Mouse (Mus musculus) ovary, postnatal 36 days (tissue): ENCODE data around the gene Smim20.

Experiments
- DNase-seq: peaks from one replicate; pipeline ENCODE4 v3.0.0; 2022; ENCODE audit warnings: low spot score, mixed read lengths

Smim20 gene

DNA sequence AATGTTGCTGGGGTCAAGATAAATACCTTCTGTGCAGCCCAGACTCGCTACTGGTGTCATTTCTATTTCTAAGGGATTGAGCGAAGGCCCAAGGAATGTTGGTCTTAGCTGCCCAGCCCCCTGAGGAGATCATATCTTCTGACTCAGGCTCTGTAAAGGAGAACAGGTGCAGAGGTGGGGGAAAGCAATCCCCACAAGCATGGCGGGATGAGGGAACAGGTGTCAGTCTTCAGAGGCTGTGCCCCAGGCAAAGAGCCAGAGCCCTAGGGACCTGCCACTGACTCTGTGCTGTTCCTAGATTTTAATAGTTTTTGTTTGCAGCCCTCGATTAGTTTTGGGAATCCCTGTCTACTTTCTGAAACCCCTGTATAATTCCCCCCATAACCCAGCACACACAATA is 702 bp upstream of the Smim20 start:
- DNase-seq, result no peak

DNA sequence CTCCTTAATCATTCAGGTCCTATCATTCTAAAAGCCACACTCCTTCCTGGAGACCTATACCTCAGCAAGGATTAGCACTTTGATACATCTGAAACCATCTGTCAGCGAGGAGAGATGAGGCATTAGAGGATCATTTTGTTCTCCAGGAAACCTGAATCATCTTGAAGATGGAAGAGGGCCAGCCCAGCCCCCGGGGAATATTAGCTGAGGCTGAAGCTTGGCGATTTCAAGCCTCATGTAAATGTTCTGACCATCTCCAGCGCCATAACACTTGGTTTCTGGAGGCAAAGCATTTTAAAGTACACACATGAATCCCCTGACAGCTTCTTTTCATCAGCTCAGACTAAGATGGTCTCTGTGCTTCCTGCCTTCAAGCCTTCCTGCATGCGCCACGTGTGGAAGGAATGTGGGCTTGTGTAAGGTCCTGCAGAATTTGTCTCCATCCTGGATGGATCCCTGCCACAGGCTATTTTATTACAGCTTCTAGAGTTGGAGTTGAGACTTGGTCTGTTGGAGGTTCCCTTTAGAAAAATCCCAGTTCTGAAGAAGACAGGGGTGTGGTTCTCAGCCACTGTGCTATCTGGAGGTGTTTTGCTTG is 1.3 kb downstream of the Smim20 start:
- no peak for DNase-seq

DNA sequence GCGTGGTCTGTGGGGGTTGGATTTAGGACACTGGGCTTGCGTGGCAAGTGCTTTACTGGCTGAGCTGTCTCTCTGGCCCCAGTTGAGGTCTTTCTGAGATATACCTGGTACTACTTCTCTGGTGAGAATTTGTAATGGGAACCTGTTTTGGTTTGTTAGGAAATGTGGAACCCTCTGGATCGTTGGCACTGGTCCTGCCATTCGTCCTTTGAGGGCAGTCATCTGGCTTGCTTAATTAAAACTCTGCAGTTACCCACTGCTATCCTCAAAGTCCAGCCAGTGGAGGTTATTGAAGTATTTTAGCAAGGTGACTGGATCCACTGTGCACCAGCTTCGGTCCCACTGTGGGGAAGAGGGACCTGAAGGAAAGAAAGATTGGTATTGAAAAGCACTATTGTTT is 2.9 kb downstream of the Smim20 start:
- no peak for DNase-seq

DNA sequence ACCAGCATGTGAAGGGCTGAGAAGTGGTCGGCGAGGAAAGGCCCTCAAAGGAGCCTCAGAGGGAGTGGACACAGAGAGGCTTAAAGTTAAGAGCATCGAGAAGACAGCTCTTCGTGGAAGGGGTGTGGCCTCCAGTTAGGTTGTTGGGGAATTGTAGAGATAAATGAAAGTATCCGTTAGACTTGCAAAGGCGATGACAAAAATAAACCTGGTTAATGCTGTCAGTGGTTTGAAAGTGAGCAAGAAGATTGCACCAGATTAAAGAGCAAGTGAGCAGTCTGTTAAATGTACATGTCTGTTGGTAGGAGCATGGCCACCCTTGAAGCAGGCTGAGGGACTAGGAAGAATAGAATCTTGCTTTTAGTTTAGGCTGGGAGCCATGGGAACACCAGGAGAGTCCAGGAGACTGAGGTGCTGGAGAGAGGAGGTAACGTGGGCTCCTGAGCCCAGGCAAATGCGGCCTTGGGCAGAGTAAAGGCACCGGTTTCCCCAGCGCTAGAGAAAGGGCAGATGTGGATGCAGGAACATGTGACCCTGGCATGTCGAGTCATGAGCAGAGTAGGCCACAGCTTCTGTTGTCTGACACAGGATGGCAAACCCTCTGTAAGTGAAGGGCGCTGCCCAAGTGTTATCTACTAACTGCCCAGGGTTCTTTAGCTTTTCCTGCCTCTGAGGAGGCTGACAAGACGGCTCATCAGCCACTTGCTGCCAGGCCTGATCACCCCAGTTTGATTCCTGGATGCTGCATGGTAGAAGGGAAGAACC is 4.2 kb downstream of the Smim20 start:
- no peak for DNase-seq

DNA sequence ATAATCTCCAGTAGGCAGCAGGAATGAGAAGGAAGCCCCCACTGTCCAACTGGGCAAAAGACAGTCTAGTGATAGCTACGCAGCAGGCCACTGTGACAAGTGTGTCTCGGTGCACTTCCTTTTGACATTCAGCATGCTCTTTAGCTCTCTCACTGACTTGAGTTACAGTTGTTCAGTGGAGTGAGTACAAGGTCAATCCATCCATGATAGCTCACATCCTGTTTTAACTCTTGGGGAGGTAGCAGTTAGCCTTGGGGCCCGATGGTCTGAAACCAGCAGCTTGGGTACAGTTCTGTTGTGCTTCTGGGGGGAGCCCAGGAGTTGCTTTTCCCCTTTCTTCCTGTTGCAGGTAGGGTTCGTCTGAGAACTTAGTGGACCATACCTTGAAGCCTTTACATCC is 5.7 kb downstream of the Smim20 start:
- no peak for DNase-seq

DNA sequence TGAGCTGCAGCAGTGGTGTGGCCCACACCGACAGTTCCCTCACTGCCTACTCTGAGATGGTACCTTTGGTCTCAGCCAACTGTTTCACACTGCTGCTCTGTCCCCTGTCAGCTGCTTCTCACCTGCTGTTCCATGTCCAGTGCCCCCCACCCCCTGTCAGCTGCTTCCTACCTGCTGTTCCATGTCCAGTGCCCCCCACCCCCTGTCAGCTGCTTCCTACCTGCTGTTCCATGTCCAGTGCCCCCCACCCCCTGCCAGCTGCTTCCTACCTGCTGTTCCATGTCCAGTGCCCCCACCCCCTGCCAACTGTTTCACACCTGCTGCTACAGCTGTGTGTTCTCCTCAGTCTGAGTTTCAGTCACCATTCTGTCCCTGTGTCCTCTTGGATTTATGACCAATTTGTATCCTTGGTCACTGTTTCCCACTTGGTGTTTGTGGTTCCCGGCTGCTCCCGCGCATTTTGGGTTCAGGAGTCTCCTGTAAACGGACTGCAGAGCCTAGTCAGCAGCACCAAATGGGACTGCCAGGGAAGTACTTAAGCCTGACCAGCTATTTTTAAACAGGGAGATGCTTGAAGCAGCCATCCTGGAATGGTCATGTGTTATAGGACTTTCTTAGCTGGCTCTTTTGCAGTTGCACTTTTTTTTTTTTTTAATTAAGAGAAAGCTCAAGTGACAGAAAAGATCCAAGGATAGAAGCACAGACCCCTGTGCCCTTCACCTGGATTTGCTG is 7.0 kb downstream of the Smim20 start:
- DNase-seq, result no peak

DNA sequence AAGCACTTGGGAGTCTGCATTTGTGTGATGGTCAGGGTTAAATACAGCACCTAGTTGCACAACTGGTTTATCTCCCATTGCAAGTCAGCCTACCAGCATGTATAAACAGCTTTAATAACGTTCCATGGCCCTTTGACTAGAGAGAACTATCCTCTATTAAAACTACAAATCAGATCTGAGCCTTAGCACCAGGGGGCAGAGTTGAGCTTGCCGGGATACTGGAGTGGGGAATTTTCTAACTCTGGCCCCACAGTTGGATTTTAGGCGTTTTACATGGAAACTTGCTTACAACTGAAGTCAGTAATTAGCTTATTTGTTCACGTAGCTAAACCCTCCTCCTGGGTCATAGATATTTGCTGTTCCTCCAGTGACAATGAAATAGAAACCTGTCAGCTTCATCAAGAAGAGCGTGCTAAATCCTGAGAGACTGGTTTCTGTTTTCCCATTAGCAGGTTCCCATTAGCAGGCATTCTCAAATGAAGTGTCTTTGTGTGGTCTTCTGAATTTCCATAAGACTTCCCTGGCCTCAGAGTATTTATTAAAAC is 8.0 kb downstream of the Smim20 start:
- DNase-seq, result peak; percentile 33

DNA sequence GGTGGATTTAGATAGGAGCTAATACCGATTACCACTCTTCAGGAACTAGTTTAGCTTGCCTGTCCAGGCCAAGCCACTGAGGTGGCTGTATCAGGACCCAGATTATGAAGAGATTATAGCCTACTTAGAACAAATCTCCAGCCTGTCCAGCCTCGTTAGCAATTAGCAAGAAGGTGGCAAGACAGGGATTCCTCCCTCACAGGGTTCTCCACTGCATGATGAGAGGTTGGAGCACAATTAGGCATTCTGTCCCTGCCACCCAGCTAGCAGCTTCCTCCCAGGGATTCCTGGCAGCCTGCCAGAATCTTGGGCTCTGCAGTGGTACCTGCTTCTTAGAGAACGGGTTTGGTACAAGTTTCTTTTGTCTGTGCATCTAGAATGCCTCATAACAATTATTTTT is 8.5 kb downstream of the Smim20 start:
- no peak for DNase-seq

DNA sequence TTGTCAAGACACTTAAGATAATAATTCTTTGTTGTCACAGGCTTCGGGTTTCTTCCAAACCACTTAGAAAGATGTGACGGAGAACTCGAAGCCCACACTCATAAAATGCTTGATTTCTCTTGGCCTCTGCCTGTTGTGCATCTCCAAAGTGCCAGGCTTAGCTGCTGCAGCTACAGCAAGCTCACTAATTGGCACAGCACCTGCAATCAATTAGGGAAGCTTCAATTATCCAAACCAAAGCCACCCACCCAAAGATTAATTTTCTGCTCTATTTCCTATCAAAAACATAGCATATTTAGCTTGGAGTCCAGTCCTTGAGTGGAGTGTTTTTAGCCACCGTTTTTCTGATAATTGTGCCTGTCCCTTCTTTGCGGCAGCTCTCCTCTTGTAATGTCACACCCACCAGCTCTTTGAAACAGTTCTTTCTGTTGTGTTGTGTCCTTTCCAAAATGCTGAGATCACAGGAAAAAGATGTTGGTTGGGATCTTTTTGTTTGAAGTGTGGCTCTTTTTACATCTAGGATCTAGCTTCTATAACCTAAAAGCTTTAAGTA is 9.7 kb downstream of the Smim20 start:
- DNase-seq, result no peak

DNA sequence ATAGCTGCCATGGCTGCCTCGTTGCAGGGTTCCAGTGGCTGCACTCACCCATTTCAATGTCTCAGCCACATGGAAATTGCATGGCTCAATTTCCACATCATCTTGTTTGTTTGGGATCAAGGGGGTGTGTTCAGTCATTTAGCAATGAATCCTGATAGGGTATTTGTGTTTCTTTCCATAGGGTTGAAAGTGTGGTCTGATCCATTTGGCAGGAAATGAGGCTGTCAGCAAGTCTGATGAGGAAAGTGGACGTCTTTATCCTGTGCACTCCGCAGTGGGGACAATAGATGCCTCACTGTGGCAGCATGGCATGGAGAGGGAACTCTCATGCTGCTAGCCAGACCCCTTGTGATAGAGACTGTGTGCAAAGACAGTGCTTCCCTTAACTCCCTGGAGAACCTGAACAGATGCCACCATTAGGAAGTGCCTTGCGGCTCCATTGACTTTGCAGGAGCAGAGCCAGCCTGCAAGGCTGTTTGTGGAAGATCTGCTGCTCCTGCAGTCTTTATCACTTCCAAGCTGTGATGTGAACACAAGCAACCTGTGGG is 10.9 kb downstream of the Smim20 start:
- no peak for DNase-seq

DNA sequence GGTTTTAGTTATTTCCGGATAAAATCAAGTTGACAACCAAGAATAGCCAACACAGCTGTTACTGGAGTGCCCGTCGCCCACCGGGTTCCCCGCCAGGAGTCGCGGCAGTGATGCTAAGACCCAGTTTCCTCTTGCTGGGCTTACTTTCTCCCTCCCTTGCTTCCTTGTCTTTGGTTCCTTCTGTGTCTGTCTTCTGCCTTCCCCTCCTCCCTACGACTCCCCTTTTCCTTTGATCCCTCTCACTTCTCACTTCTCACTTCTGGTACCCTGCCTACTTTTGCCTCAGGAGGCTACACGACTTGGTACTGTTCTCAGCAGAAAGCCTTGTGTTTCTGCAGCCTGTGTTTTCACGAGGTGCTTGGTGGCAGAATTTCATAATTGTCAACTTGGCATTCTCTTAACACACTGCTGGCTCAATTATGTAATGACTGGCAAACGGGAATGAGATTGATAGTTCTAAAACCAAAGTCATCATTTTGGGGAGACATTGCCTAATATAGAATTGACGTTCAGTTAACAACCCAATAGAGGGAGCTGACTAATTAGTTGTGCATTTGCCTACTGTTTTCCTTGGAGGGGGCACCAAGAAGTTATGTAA is 12.4 kb downstream of the Smim20 start:
- DNase-seq, result no peak

DNA sequence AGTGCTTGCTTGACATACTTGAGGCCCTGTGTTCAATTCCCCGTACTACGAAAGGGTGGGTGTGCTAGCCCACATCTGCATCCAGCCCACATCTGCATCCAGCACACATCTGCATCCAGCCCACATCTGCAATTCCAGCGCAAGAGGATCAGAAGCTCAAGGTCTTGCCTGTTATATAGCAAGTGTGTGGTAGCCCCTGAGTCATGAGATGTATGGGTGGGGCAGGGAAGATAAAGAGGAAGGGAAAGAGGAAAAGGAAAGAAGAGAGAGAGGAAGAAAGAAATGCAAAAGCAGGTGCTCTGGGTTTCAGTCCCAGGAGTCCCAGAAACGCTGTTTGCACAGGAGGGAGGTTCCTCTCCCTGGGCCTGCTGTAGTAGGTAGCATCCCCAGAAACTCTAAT is 15.6 kb downstream of the Smim20 start:
- no peak for DNase-seq

DNA sequence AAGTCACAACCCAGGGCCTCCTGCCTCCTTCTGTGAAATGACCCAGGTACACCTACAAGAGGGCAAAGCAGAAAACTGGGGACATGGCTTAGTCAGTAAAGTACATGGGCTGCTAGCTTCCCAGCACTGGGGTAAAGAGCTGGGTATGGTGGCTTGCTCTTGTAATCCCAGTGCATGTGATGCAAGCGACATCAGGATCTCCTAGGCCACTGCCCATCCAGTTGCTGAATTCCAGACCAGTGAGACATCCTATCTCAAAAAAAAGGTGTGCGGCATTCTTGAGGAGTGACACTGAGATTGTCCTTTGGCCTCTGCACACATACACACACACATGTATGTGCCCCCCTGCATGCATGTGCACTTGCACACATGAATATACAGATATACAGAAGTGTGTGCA is 19.5 kb downstream of the Smim20 start:
- no peak for DNase-seq

DNA sequence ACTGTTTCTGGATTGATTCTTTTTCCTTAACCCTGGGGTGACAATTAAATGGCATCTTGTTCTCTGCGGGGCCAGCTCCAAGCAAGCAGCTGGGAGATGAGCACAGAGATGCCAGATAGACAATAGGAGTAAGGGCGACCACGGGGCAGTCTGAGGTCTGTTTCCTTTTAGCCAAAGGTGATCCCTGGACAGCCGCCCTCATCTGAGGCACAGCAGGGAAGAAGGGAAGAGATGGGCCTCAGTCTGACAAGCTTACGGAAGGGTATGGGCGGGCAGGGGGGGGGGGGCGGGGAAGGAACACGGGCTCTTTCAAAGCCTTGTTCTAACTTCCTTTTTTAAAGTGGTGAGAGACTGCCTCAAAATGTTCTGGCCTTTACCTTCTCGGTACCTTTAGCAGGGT is 22.6 kb downstream of the Smim20 start:
- DNase-seq, result no peak

DNA sequence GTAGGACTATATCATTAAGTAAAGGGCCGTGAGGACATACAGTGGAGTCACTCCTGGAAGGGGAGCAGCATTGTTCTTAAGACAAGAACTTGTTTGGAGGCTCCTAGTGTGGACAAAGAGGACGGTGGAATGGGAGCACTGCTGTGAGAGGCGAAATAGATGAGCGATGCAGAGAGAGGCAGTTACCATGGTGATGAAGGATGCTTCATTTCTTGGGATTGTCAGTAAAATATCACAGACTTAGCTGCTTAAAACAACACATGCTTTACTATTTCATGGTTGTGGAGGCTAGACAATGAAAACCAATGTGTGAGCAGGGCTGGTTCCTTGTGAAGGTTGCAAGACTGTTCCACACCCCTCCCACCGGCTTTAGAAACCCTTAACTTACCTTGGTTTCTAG is 27.7 kb downstream of the Smim20 start:
- DNase-seq, result no peak

DNA sequence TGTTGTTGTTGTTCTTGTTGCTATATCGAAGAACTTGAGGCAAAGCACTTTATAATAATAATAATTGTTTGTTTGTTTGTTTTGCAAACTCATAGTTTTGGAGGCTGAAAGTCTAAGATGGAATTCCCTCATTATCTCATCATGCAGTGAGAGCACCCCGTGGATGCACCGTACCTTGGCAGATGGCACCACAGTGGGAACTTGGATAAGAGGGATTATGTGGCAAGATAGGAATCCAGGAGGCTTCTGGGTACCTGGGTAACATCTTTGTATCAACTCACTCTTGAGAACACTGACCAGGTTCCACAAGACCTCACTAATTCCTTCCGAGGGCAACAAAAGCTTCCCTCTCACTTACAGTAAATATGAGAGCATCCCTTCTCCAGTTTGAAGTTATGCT is 30.1 kb downstream of the Smim20 start:
- DNase-seq, result no peak

DNA sequence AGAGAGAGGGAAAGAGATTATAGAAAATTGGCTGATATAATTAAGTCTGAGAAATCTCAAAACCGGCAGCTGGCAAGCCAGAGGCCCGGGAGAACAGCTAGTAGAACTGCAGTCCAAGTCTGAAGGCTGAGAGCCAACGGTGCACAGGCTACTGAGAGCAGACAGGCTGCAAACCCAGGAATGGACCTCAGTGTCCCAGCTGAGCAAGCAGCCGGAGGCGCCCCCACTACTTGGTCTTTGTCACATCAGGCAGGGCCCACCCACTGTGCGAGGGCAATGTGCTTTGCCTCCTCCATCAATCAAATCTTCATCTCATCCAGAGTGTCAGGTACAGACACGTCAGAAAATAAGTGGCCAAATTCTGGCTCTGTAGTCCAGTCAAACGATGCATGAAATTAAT is 34.6 kb downstream of the Smim20 start:
- no peak for DNase-seq

DNA sequence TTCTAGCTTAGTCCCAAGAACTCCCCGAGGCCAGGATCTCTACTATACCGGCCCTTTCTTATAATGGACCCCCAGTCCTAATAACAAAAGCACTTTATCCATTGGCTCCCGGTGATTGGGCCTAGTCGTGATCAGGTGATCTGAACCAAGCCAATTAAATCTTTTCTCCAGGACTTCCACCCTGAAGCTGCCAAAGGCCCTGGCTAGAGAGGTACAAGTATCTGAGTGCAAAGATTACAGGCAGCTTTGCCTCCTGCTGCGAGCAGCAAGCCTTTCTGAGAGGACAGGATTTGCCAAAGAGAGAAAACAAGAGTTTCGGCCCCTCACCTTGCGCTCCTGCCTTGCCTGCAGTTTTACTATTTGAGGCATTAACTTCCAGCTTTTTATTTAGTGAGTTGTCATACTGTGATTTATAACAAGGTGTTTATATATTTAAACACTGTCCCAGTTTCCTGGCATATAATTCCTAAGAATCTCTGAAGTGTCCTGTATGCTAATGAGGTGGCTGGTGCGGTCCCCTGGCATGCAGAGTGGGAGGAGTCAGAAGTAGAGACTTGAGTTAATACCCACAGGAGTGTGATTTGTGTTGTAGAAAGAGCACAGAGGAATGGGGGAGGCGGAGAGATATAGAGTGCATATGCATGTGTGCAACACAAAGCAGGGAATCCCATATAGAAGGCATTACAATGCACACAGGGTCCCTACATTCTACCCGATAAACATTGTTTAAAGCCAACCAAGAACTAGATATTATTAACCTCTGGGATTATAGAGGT is 36.2 kb downstream of the Smim20 start:
- no peak for DNase-seq

DNA sequence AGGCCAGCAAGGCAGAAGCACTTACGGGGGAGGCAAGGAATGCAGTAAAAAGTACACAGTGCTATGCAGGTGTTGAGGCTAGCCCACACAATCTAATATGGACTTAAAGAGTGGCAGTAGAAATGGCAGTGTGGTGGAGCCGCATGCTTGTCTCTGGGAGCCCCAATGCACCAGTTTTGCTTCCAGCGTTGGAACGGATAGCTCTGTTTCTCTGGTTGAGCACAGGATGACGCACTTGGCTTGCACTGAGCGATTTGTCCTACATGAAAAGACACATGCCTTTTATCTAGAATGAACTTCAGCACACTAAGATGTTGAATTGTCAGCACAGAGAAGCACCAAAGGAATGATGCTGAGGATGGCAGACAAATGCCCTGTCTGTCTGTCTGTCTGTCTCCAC is 37.1 kb downstream of the Smim20 start:
- no peak for DNase-seq

DNA sequence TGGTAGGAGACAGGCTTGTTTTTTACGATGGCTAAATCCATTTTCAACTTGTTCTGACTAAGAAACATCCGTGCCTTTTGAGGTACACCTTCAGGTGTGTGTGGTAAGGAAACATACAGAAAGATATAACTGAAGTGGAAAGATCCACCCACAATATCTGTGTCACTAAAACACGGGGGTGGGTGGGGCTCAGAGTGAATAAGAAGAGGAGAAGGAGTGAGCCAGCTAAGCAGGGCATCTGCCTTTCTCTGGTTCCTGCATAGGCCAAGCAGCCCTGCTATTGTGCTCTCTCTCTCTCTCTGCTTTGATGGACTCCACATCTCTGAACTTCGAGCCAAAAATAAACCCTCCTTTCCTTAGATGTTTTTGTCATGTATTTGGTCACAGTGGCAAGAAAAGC is 38.1 kb downstream of the Smim20 start:
- no peak for DNase-seq

DNA sequence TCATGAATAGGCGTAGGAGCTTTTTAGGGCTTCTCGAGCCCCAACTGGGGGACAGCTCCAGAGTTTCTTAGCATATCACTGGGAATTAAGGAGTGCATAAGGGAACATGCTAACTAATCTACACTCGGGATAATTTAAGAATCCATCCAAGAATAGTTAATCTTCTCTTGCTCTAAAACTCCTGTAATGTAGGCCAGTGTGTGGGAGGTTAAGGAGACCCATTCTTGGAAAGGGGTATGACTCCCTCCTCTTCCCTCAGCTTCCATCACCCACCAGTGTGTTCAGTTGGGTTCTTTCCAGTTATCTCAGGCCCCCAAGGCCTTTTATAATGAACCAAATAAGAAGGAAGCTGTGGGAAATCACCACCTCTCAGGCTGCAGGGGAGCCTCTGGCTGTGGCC is 40.0 kb downstream of the Smim20 start:
- DNase-seq, result no peak
